Mouse (Mus musculus) kidney, adult 9 months (tissue): ENCODE results near the gene Dock9.

Source experiments
- DNase-seq: peaks from one replicate; pipeline ENCODE4 v3.0.0; 2022

Dock9 gene

GRCm38 (mm10) chr14:121797457-121798410 lies at the start of gene Dock9:
Gene Dock9, minus strand, starts transcription at chr14:121797837.
- DNase-seq: peak; percentile 94

DNA sequence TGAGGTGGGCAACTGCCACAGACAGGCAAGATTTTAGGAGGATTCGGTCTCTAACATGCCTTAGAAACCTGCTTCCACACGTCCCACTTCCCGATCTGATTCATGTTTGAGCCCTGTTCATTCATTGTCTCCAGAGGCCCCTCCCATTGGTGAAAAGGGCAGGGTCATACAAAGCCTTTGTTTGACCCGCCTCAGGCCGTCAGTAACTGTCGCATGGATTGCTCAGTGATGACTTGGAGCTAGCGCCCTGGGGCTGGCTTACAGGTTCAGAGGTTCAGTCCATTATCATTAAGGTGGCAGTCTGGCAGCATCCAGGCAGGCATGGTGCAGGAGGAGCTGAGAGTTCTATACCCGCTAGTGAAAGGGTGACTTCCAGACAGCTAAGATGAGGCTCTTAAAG lies 46.8 kb upstream of the Dock9 start:
- no peak for DNase-seq

- no peak for DNase-seq
Measured at GRCm38 (mm10) chr14:121840217-121840616, 42.6 kb upstream of the Dock9 start.

DNA sequence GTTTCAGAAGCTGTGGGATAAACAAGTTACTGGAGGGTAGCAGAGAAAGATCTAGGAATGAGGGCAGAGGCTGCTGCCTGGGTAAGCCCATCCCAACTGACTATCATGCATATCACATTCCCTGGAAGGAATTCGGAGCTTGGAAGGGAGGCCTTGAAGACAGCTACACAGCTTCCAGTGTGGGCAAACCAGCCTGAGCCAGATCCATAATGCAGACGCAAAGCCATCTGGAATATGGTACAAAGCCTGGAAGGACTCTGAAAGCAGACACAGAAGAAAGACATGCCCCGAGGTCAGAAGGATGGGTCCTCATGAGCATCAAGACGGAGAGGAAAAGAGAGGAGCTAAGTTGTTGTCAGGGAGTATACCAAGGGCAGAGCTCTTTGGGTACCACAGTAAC lies 40.5 kb upstream of the Dock9 start:
- no peak for DNase-seq

DNA sequence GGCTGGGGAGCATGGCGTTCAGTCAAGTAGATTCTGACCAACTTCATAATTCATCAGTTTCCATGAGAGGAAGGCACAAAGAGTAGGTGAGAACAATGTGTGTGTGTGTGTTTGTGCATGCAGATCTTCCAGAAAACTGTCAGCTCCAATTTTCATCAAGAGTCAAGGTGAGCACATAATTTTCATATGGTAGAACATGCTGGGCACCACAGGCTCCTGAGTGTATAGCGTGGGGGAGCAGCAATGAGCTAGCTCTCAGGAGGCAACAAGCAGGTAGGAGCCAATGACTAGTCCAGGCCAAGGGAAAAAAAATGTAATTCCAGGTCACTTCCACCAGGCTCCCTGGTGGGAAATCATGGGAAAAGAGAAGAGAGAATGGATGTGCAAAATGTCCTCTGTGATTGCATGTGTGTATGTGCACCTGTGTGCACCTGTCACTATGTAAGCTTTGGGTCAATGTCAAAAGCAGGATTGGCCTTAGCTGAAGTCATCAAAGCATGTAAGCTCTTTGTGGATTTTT lies 35.4 kb upstream of the Dock9 start:
- no peak for DNase-seq

DNA sequence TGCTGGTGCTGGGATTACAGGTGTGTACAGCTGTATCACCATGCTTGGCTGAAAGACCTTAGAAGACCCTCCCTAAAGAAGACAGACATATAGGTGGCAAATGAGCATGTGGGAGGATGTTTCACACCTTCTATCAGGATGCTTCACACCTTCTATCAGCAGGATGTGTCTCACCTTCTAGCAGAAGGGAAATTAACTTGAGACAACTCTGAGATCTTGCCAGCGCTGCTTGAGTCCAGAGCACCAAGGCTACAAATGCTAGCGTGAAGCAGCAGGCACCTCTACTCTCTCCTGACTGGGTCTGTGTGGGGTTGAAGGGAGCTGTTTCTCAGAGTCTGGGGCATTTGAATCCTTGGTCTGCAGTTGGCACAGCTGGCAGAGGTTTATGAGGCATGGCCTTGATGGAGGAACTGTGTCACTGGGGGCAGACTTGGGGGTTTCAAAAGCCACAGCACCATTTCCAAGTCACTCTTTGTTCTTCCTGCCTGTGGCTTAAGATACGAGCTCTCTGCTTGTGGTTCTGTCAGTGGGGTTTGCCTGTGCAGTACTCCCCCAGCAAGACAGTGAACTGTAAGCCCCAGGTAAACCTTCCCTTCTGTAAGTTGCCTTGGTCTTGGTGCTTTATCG lies 32.3 kb upstream of the Dock9 start:
- no peak for DNase-seq

- DNase-seq: peak; percentile 11
Measured at GRCm38 (mm10) chr14:121827091-121827490, 29.5 kb upstream of the Dock9 start.

DNA sequence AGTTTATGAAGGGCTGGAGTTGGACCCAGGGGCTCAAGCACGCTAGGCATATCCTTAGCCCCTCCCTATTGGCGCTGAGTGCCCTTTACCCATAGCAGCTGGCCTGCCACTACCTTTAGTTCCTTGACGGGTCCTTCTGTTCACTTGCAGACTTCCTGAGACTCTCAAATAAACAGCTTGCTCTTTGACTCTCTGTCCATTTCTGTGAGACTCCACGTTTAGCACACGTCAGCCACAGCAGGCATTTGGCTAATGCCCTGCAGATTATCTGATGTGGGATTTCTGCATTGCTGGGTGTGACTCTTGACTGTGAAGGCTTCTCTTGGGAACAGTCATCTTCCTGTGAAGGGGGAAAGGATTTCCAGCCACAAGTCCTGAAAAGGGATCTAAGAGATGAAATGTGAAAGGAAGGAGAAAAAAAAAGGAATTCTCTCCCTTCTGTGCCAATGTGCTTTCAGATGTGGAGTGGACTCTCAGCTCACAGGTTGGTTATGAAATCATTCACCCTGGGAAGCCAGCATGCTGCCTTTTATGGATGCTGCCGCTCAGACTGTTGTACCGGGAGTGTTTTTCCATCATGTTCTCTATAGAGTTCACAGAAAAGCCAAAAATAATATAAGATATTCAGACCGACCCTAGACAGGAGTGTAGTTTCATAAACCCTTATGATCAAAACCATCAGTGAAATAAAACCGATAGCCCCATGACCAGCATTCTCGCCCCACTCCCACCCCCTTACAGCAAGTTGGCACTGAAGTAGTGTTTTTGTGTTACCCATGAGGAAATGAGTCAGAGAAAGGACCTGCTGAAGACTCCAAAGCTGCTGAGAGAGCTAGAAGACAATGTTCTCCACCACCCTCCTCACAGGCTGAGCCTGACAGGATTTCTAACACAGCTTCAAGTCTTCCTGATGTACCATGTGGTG lies 28.1 kb upstream of the Dock9 start:
- peak; percentile 64 for DNase-seq

- peak; percentile 95 for DNase-seq
Measured at GRCm38 (mm10) chr14:121824322-121825103, 26.9 kb upstream of the Dock9 start.

- no peak for DNase-seq
Measured at GRCm38 (mm10) chr14:121822997-121823396, 25.4 kb upstream of the Dock9 start.

DNA sequence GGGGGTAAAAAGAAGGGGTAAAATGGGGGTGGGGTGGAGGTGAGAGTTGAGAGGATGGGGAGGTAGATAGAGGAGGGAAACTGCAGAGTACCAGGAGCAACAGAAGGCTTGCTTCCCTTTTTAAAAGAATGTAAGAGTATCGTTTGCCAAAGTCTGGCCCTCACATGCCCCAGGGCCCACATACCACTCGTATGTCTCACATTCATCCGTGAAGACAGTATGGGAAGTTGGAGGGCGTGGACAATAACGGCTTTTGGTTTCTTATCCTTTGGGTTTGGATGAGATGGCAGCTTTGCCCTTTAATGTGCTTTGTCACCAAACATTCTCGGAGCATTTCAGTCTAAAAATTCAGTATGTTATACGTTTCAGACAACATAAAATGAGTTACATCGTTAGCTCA lies 24.9 kb upstream of the Dock9 start:
- DNase-seq: no peak

GRCm38 (mm10) chr14:121806791-121807190 lies 9.2 kb upstream of the Dock9 start:
- DNase-seq: no peak

- no peak for DNase-seq
Measured at GRCm38 (mm10) chr14:121806316-121806715, 8.7 kb upstream of the Dock9 start.

- DNase-seq: no peak
Measured at GRCm38 (mm10) chr14:121804461-121804860, 6.8 kb upstream of the Dock9 start.

- peak; percentile 78 for DNase-seq
Measured at GRCm38 (mm10) chr14:121800962-121801361, 3.3 kb upstream of the Dock9 start.

- DNase-seq: no peak
Measured at GRCm38 (mm10) chr14:121799112-121799511, 1.5 kb upstream of the Dock9 start.

DNA sequence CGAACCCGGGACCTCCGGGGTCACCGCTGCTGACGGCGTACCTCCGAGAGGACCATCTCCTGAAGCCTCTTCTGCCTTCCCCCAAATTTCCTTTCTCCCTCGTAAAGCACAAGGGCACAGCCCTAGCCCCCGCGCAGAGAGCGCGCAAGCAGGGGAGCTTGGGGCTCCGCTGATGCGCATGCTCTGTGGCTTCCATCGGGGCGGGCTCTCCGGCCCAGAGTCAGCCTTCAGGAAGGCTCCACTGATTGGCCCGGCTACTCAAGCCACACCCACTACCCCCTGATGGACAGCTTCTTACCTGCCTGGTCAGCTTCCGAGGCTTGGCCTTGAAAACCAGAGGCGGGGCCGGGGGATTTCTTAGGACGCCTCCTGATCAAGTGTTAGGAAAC lies 768 bp upstream of the Dock9 start:
- peak; percentile 98 for DNase-seq

DNA sequence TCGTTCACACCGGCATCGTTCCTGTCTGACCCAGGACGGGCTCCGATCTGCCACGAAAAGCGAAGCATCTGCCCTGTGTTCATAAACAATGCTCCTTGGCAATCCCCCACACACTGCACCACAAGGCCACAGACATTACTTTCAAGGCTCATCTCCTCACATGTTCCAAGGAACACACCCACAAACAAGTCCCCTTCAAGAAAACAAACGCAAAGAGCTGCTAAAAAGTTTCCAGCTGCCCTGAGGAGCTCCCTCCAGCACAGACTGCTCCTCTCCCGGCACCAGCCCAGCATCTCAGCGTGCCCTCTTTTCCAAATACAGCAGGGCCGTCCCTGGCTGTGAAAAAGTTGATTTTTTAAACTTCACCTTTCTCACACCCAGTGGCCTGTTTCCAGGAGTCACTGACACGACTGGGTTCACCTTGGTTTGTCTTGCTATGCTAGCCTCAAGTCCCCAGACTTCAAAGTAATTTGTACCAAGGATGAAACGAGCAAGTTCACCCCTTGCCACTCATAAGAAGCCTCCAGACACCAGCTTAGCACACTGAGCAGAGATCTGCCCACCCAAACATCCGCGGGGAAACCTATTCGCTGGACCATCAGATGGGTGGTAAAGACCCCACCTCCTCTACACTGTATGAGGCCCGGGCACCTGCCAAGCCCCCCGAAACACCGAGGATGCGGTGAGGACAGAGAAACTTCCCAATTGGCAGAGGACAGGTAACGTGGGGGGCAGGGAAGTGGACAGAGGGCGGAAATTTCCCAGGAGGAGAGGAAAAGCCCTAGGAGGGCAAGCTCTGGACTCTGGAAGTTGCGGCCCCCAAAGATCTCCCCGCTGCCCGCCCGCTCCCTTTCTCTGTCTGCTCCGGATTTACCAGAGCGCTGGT lies 823 bp downstream of the Dock9 start:
- DNase-seq: no peak

DNA sequence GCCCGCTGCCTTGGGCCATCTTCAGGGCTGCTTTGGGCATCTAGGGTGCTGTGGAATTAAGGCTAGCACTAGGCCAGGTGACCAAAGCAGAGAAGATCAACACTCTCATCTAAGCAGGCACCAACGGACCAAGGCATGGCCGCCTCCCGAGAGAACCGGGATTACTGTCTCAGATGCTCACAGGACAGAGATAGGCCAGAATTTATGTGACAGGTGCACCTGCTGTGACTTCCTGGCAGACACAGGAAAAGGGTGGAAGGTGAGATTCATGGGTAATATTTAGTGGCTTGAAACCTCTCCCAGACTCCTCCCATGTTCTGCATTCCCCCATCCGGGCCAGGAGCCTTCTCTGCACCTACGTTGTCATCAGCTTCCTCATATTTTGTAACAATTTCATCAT lies 2.1 kb downstream of the Dock9 start:
- DNase-seq: no peak

DNA sequence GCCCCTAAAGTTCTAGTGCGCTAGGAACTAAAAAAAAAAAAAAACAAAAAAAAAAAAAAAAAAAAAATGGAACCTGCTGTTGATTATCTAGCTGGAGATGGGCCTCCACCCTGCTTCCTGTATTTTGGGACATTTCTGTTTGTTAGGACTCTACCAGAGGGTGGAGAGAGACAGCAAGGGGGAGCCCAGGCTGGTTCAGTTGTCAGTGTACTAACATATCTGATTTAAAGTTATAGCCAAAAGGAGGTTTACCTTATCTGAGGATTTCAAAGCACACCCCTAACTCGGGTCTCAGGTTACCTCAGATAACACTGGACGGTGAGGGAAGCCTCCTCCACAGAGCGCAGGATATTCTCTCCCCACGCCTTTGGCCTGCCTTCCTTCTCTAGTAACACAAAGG lies 4.0 kb downstream of the Dock9 start:
- DNase-seq: no peak

DNA sequence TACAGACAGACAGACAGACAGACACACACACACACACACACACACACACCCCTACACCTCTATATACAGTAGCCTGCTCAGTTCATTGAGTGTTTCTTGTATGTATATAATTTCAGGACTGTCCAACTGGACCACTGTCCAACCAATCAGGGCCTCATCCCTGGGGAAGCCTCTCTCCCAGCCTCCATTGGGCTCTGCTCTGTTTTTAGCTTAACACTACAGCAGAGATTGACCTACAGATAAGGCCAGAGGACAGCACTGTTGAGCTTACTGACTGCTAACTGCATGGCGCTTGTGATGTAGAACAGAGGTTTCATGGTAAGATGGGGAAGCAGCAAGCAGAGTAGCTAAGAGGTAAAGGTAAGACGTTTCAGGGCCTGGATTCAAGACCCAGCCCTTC lies 5.7 kb downstream of the Dock9 start:
- DNase-seq: no peak
